Mouse (Mus musculus) liver, postnatal 0 days (tissue): ENCODE measurements at regions not wholly inside any gene's neighbourhood (a gene's known extent, or its start where the extent isn't known, plus 50 kb on each side); places are given as distances from the start of the nearest gene placed in this dataset.

Source experiments
- CTCF ChIP-seq: sonication (generic); IDR thresholded peaks from 2 replicates; pipeline ENCODE4 v1.5.1; 2016; ENCODE audit warnings: antibody characterized with exemption, low read depth
- EP300 ChIP-seq: IDR thresholded peaks from 2 replicates; pipeline ENCODE4 v1.6.1; 2016; ENCODE audit warnings: antibody characterized with exemption, low read depth, mild to moderate bottlenecking

- TF ChIP-seq CTCF (no peak), EP300 (no peak)
Observed at GRCm38 (mm10) chr13:11369456-11369855, 737.3 kb downstream of the Ryr2 start.
